Mouse (Mus musculus) neural tube, embryonic 11.5 days (tissue): ENCODE data around the gene Vps45. TPM values are rescaled to one million over a fixed set of nuclear protein-coding genes. Genes with fewer than 3 reads are reported as not detected.
A peak's percentile ranks its signal among the peaks of the same experiment; 100 is the strongest.
"Not testable (repeated sequence)": the region's sequence is repeated elsewhere in the genome, so short reads cannot be mapped to it uniquely, and the experiment has no call there.

Source experiments
- ATAC-seq: fragments of 200-750 bp; cut with Nextera tagmentation; 2 replicates; pipeline ENCODE4 v1.8.0; 2017; ENCODE audit warnings: moderate number of reproducible peaks, mild to moderate bottlenecking, moderate TSS enrichment, moderate library complexity; ENCODE audit not compliant: insufficient read depth, low FRiP score, low TSS enrichment
- DNase-seq: peaks from one replicate; pipeline ENCODE4 v3.0.0-alpha.2; 2015; ENCODE audit warnings: low spot score
- H3K27ac ChIP-seq: fragments of 300-500 bp; sonication (generic); 2 replicates; pipeline ENCODE4 v1.5.1; 2014; ENCODE audit warnings: low read depth, mild to moderate bottlenecking, low read length
- H3K27me3 ChIP-seq: fragments of 300-500 bp; sonication (generic); 2 replicates; pipeline ENCODE4 v1.6.1; 2014; ENCODE audit warnings: mild to moderate bottlenecking, low read length, mixed read lengths; ENCODE audit not compliant: control insufficient read depth, insufficient read depth
- H3K36me3 ChIP-seq: fragments of 300-500 bp; sonication (generic); 2 replicates; pipeline ENCODE4 v1.6.1; 2014; ENCODE audit warnings: mild to moderate bottlenecking, low read length, moderate library complexity, mixed read lengths; ENCODE audit not compliant: control insufficient read depth, insufficient read depth
- H3K4me1 ChIP-seq: fragments of 300-500 bp; sonication (generic); 2 replicates; pipeline ENCODE4 v1.6.1; 2014; ENCODE audit warnings: low read length, mixed read lengths; ENCODE audit not compliant: control insufficient read depth, insufficient read depth
- H3K4me2 ChIP-seq: fragments of 300-500 bp; sonication (generic); 2 replicates; pipeline ENCODE4 v1.6.1; 2014; ENCODE audit warnings: low read depth, mild to moderate bottlenecking, moderate library complexity
- H3K4me3 ChIP-seq: fragments of 300-500 bp; sonication (generic); 2 replicates; pipeline ENCODE4 v1.5.1; 2014; ENCODE audit warnings: low read depth, low read length
- H3K9ac ChIP-seq: fragments of 300-500 bp; sonication (generic); 2 replicates; pipeline ENCODE4 v1.6.1; 2014; ENCODE audit warnings: mild to moderate bottlenecking, low read length
- H3K9me3 ChIP-seq: fragments of 300-500 bp; sonication (generic); 2 replicates; pipeline ENCODE4 v1.6.1; 2016; ENCODE audit warnings: low read length; ENCODE audit not compliant: control insufficient read depth
- WGBS: fragments of 180-500 bp; shearing (Covaris S2); extraction: QIAGEN DNeasy Blood & Tissue Kit; methylation state at CpG from one replicate; pipeline ENCODE4 v1.1.7; 2014; 5-methylcytosine and 5-hydroxymethylcytosine counted together
- polyA plus RNA-seq: library from polyadenylated mRNA; unstranded; fragments of >200 nt; fragmentation: Nextera tagmentation; extraction: Ambion mirVana; gene quantifications from 2 replicates; pipeline ENCODE4 v1.2.1, GENCODE M21; 2014

Gene Vps45
- polyA plus RNA-seq, 1 experiment from 2014 or later = 31.0 TPM

- H3K36me3 ChIP-seq = no peaks in the 10 kb centered on the region
- H3K9me3 ChIP-seq = no peaks in the 10 kb centered on the region
- no peaks in the 10 kb centered on the region for H3K27me3 ChIP-seq
- no peak overlapping the region for H3K9ac ChIP-seq
- H3K4me2 ChIP-seq = no peak overlapping the region
- no peak overlapping the region for H3K27ac ChIP-seq
- H3K4me1 ChIP-seq = no peaks in the 10 kb centered on the region
- DNase-seq (no peak), ATAC-seq (no peak)
- H3K4me3 ChIP-seq = no peak overlapping the region
- WGBS = 83% methylated on average over 6 of the region's 6 CpGs
Observed at GRCm38 (mm10) chr3:96055294-96055693, 3.0 kb downstream of the Vps45 start.

- no peak overlapping the region for H3K9ac ChIP-seq
- H3K4me2 ChIP-seq = no peak overlapping the region
- peak; percentile 33 for DNase-seq
- no peak overlapping the region for H3K4me3 ChIP-seq
- no peaks in the 10 kb centered on the region for H3K9me3 ChIP-seq
- no peaks in the 10 kb centered on the region for H3K4me1 ChIP-seq
- no peak for ATAC-seq
- H3K27ac ChIP-seq = no peak overlapping the region
- no peaks in the 10 kb centered on the region for H3K36me3 ChIP-seq
- no peaks in the 10 kb centered on the region for H3K27me3 ChIP-seq
- 48% methylated on average over 2 of the region's 2 CpGs for WGBS
Observed at GRCm38 (mm10) chr3:96051839-96052238, 6.4 kb downstream of the Vps45 start.

GRCm38 (mm10) chr3:96051186-96051585, 7.1 kb downstream of the Vps45 start:
- Histone ChIP-seq H3K27me3 (no peaks in the 10 kb centered on the region), H3K4me2 (no peak overlapping the region), H3K36me3 (no peaks in the 10 kb centered on the region), H3K4me3 (no peak overlapping the region), H3K9me3 (no peaks in the 10 kb centered on the region), H3K4me1 (no peaks in the 10 kb centered on the region), H3K9ac (no peak overlapping the region), H3K27ac (no peak overlapping the region)
- 81% methylated on average over 4 of the region's 4 CpGs for WGBS
- no peak for ATAC-seq
- DNase-seq = no peak

- no peak overlapping the region for H3K9ac ChIP-seq
- H3K4me2 ChIP-seq = no peak overlapping the region
- H3K9me3 ChIP-seq = no peaks in the 10 kb centered on the region
- DNase-seq (no peak), ATAC-seq (no peak)
- H3K4me3 ChIP-seq = no peak overlapping the region
- no peaks in the 10 kb centered on the region for H3K36me3 ChIP-seq
- H3K27ac ChIP-seq = no peak overlapping the region
- H3K27me3 ChIP-seq = no peaks in the 10 kb centered on the region
- H3K4me1 ChIP-seq = no peaks in the 10 kb centered on the region
- WGBS = 79% methylated on average over 7 of the region's 7 CpGs
Observed at GRCm38 (mm10) chr3:96050779-96051178, 7.5 kb downstream of the Vps45 start.

- not testable (repeated sequence) for H3K4me1 ChIP-seq, H3K4me3 ChIP-seq, H3K4me2 ChIP-seq, H3K27me3 ChIP-seq, H3K9ac ChIP-seq, DNase-seq, ATAC-seq, H3K27ac ChIP-seq, H3K36me3 ChIP-seq, H3K9me3 ChIP-seq
- WGBS = 94% methylated on average over 3 of the region's 3 CpGs
Observed at GRCm38 (mm10) chr3:96044559-96044958, 13.7 kb downstream of the Vps45 start.

- Histone ChIP-seq H3K4me1 (no peaks in the 10 kb centered on the region), H3K4me3 (no peak overlapping the region), H3K9ac (no peak overlapping the region), H3K27ac (no peak overlapping the region), H3K9me3 (no peaks in the 10 kb centered on the region), H3K27me3 (no peaks in the 10 kb centered on the region), H3K4me2 (no peak overlapping the region), H3K36me3 (peaks cover 2% of the 10 kb centered on the region; the same call in 1 of the 2 replicates)
- no peak for ATAC-seq
- no peak for DNase-seq
- 93% methylated on average over 1 of the region's 1 CpGs for WGBS
Observed at GRCm38 (mm10) chr3:96043104-96043503, 15.2 kb downstream of the Vps45 start.

GRCm38 (mm10) chr3:96041079-96041478, 17.2 kb downstream of the Vps45 start:
- ATAC-seq = no peak

GRCm38 (mm10) chr3:96040663-96041006, 17.6 kb downstream of the Vps45 start:
- Histone ChIP-seq H3K9ac (no peak overlapping the region), H3K36me3 (peaks cover 2% of the 10 kb centered on the region; the same call in 1 of the 2 replicates), H3K27ac (no peak overlapping the region)

More at GRCm38 (mm10) chr3:96041079-96041478, 17.2 kb downstream of the Vps45 start:
- WGBS = 95% methylated on average over 6 of the region's 6 CpGs
- no peaks in the 10 kb centered on the region for H3K4me1 ChIP-seq
- no peak overlapping the region for H3K9ac ChIP-seq
- H3K27ac ChIP-seq = no peak overlapping the region
- no peak overlapping the region for H3K4me3 ChIP-seq
- no peak for DNase-seq
- H3K27me3 ChIP-seq = no peaks in the 10 kb centered on the region
- H3K4me2 ChIP-seq = no peak overlapping the region
- peaks cover 2% of the 10 kb centered on the region; the same call in 1 of the 2 replicates for H3K36me3 ChIP-seq
- H3K9me3 ChIP-seq = no peaks in the 10 kb centered on the region

GRCm38 (mm10) chr3:96039857-96040662, 18.2 kb downstream of the Vps45 start:
- Histone ChIP-seq H3K4me2 (no peak overlapping the region), H3K9ac (no peak overlapping the region), H3K9me3 (no peaks in the 10 kb centered on the region), H3K27me3 (no peaks in the 10 kb centered on the region), H3K36me3 (no peaks in the 10 kb centered on the region), H3K27ac (no peak overlapping the region), H3K4me3 (no peak overlapping the region), H3K4me1 (no peaks in the 10 kb centered on the region)
- no peak for ATAC-seq
- DNase-seq = no peak
- WGBS = 86% methylated on average over 9 of the region's 9 CpGs

More at GRCm38 (mm10) chr3:96040663-96041006, 17.6 kb downstream of the Vps45 start:
- H3K9me3 ChIP-seq = no peaks in the 10 kb centered on the region
- no peak overlapping the region for H3K4me2 ChIP-seq
- 94% methylated on average over 2 of the region's 2 CpGs for WGBS
- H3K27me3 ChIP-seq = no peaks in the 10 kb centered on the region
- DNase-seq = no peak
- ATAC-seq = no peak
- H3K4me3 ChIP-seq = no peak overlapping the region
- H3K4me1 ChIP-seq = no peaks in the 10 kb centered on the region
